Mouse (Mus musculus) stomach, postnatal 0 days (tissue): ENCODE measurements around the gene Gm43552. TPM values are rescaled to one million over a fixed set of nuclear protein-coding genes. Genes with fewer than 3 reads are reported as not detected.

Experiments used
- ATAC-seq: fragments of 200-750 bp; cut with Nextera tagmentation; 2 replicates; pipeline ENCODE4 v1.8.0; 2017; ENCODE audit not compliant: low FRiP score, low TSS enrichment
- DNase-seq: peaks from one replicate; pipeline ENCODE4 v3.0.0-alpha.2; 2016; ENCODE audit warnings: low spot score
- H3K27ac ChIP-seq: fragments of 300-500 bp; sonication (generic); replicated peaks from 2 replicates; pipeline ENCODE4 v1.5.1; 2014; ENCODE audit warnings: mild to moderate bottlenecking, control low read depth
- H3K27me3 ChIP-seq: fragments of 300-500 bp; sonication (generic); 2 replicates; pipeline ENCODE4 v1.6.1; 2014; ENCODE audit warnings: low read length; ENCODE audit not compliant: control insufficient read depth, insufficient read depth
- H3K36me3 ChIP-seq: fragments of 300-500 bp; sonication (generic); 2 replicates; pipeline ENCODE4 v1.6.1; 2014; ENCODE audit warnings: low read length, mixed read lengths; ENCODE audit not compliant: control insufficient read depth, insufficient read depth
- H3K4me1 ChIP-seq: fragments of 300-500 bp; sonication (generic); replicated peaks from 2 replicates; pipeline ENCODE4 v1.6.1; 2014; ENCODE audit warnings: antibody characterized with exemption; ENCODE audit not compliant: control insufficient read depth, insufficient read depth
- H3K4me2 ChIP-seq: fragments of 300-500 bp; sonication (generic); replicated peaks from 2 replicates; pipeline ENCODE4 v1.6.1; 2014; ENCODE audit warnings: low read depth, mild to moderate bottlenecking, control low read depth, moderate library complexity
- H3K4me3 ChIP-seq: fragments of 300-500 bp; sonication (generic); 2 replicates; pipeline ENCODE4 v1.5.1; 2014; ENCODE audit warnings: low read depth, low read length, control low read depth
- H3K9ac ChIP-seq: fragments of 300-500 bp; sonication (generic); 2 replicates; pipeline ENCODE4 v1.6.1; 2014; ENCODE audit warnings: mild to moderate bottlenecking, low read length, control low read depth, mixed read lengths
- H3K9me3 ChIP-seq: fragments of 300-500 bp; sonication (generic); 2 replicates; pipeline ENCODE4 v1.6.1; 2016; ENCODE audit warnings: low read length; ENCODE audit not compliant: control insufficient read depth
- CTCF ChIP-seq: IDR thresholded peaks from 2 replicates; pipeline ENCODE4 v1.5.1; 2016; ENCODE audit warnings: antibody characterized with exemption, low read depth, mild to moderate bottlenecking, moderate library complexity
- EP300 ChIP-seq: optimal IDR thresholded peaks from 2 replicates; pipeline ENCODE3; 2016; ENCODE audit warnings: antibody characterized with exemption
- WGBS: fragments of 180-500 bp; shearing (Covaris S2); extraction: QIAGEN DNeasy Blood & Tissue Kit; methylation state at CpG from one replicate; pipeline ENCODE4 v1.1.7; 2014; 5-methylcytosine and 5-hydroxymethylcytosine counted together
- polyA plus RNA-seq: library from polyadenylated mRNA; unstranded; fragments of >200 nt; fragmentation: Nextera tagmentation; extraction: Ambion mirVana; gene quantifications from 2 replicates; pipeline ENCODE4 v1.2.1, GENCODE M21; 2015

Gene Gm43552
- polyA plus RNA-seq, 1 experiment from 2014 or later: not detected

- Histone ChIP-seq H3K4me3 (no peak overlapping the region), H3K4me2 (no peak overlapping the region), H3K9me3 (no peaks in the 10 kb centered on the region), H3K36me3 (no peaks in the 10 kb centered on the region), H3K27ac (no peak overlapping the region), H3K4me1 (no peaks in the 10 kb centered on the region), H3K27me3 (no peaks in the 10 kb centered on the region), H3K9ac (no peak overlapping the region)
- no peak for TF ChIP-seq CTCF
- no peak for TF ChIP-seq EP300
- ATAC-seq (no peak), DNase-seq (no peak)
Observed at GRCm38 (mm10) chr5:65438041-65438440, 54.6 kb downstream of the Gm43552 start.

DNA sequence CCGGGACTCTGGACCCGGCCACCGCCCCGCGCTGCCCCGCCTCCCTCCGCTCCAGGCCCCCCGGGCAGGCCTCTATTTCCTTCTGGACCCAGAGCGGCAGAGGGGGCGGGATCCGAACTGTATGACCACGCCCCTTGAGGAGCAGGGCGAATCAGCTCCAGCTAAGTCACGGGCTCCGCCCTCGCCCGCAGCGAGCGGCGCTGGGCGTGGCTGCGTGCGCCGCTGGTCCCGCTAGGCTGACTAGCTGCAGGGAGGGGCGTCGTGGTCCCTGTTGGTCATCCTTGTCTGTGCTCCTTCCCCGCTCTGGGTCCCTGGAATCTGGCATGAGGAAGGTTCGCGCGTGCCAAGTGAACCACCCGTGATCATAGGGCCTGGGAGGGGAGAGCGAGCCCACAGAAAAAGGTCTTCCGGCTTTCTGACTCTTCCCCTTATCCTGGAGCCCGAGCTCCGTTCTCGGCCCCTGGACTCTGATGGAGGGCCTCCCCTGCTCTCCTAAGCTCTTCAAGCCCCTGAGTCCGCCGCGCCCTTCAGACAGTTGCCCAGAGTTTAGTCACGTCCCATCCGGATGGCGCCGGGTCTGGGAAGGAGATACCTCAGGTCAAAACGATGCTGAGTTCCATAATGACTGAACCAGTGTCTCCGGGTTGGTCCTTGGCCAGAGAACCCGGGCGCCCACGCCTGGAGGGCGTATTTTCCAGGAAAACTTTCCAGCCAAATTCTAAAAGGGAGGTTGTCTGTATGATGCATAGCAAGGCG, 56.6 kb downstream of the Gm43552 start, which contains the start of gene Ugdh:
Gene Ugdh, minus strand, starts transcription at position 144 of the 756 bp plus-strand sequence.
- Histone ChIP-seq H3K4me2 (peak within 1 kb of the TSS; percentile 74), H3K36me3 (no peaks in the 10 kb centered on the region), H3K4me3 (peak within 1 kb of the TSS; percentile 87), H3K27ac (peak within 1 kb of the TSS; percentile 96), H3K27me3 (no peaks in the 10 kb centered on the region), H3K4me1 (no peaks in the 10 kb centered on the region), H3K9ac (peak within 1 kb of the TSS; percentile 87), H3K9me3 (no peaks in the 10 kb centered on the region)
- TF ChIP-seq CTCF (no peak), EP300 (no peak)
- WGBS: under 1% methylated on average over 50 of the region's 51 CpGs
- ATAC-seq: peak; percentile 97
- DNase-seq: peak; percentile 99

GRCm38 (mm10) chr5:65435363-65435805, 57.2 kb downstream of the Gm43552 start:
- Histone ChIP-seq H3K4me1 (no peaks in the 10 kb centered on the region), H3K9me3 (no peaks in the 10 kb centered on the region), H3K27me3 (no peaks in the 10 kb centered on the region), H3K4me2 (peak overlapping the region; percentile 74), H3K9ac (peak overlapping the region; percentile 87), H3K27ac (peak overlapping the region; percentile 92), H3K4me3 (peak overlapping the region; percentile 87), H3K36me3 (no peaks in the 10 kb centered on the region)
- DNase-seq (no peak), ATAC-seq (no peak)
- WGBS: under 1% methylated on average over 43 of the region's 47 CpGs
- TF ChIP-seq CTCF (no peak), EP300 (no peak)

GRCm38 (mm10) chr5:65434471-65435362, 57.9 kb downstream of the Gm43552 start:
- ATAC-seq: no peak
- Histone ChIP-seq H3K4me2 (peak overlapping the region; percentile 74), H3K9ac (peak overlapping the region; percentile 87), H3K4me3 (peak overlapping the region; percentile 87), H3K9me3 (no peaks in the 10 kb centered on the region), H3K27ac (peak overlapping the region; percentile 92), H3K4me1 (no peaks in the 10 kb centered on the region), H3K27me3 (no peaks in the 10 kb centered on the region), H3K36me3 (no peaks in the 10 kb centered on the region)
- TF ChIP-seq CTCF (0 out of 2 replicates have a peak, but pooled peaks have one; percentile 19), EP300 (no peak)
- DNase-seq: no peak
- WGBS: 2% methylated on average over 15 of the region's 15 CpGs

DNA sequence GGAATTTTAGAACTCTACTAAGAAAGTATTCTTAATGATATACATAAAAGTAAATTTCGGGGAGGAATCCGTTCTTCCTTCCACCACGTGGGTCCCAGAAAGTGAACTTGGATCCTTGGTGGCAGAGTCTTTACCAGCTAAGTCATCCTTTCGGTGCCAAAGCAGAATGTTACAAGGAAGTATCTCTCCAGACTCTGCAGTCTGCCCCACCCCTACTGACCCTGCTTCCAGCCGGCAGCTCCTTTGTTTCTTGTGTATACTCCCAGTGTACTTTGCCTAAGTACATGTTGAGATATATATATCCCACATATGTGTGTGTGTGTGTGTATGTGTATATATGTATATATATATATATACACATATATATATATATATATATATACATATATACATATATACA, 63.2 kb downstream of the Gm43552 start:
- H3K9ac ChIP-seq: no peak overlapping the region
- TF ChIP-seq EP300 (no peak), CTCF (no peak)
- no peaks in the 10 kb centered on the region; the same call in 1 of the 2 replicates for H3K4me1 ChIP-seq
- no peak overlapping the region for H3K4me2 ChIP-seq
- H3K27ac ChIP-seq: peak overlapping the region; percentile 88; the same call in 1 of the 2 replicates
- ATAC-seq (peak; percentile 49), DNase-seq (peak; percentile 57)
- no peaks in the 10 kb centered on the region for H3K27me3 ChIP-seq
- no peaks in the 10 kb centered on the region for H3K9me3 ChIP-seq
- whole genome bisulfite sequencing: 69% methylated on average over 5 of the region's 5 CpGs
- no peak overlapping the region for H3K4me3 ChIP-seq
- no peaks in the 10 kb centered on the region for H3K36me3 ChIP-seq
